7 mouse cellular contexts compared by ENCODE assay signal in genomic region chr8:120752082-120752452, GRCm38 (mm10). TPM values are rescaled to one million over a fixed set of nuclear protein-coding genes. Genes with fewer than 3 reads are reported as not detected.
DNase-seq lines count a peak whose midpoint lies in the region; ATAC-seq lines count a peak whose summit lies in the region.

No protein-coding gene starts in this region.

- WGBS in limb, embryonic 13.5 days = 5% methylated on average over 12 of the region's 12 CpGs

- H3K4me3 ChIP-seq in limb, embryonic 13.5 days = no peak overlapping the region

- H3K9me3 ChIP-seq in limb, embryonic 13.5 days = no peaks in the 10 kb centered on the region

- peak; percentile 52; the same call in 1 of the 2 replicates for ATAC-seq in limb, embryonic 13.5 days (ENCODE audit: low FRiP score, low read depth)

- peak overlapping the region; percentile 40; the same call in 1 of the 2 replicates for H3K27ac ChIP-seq in limb, embryonic 13.5 days

- H3K4me1 ChIP-seq in limb, embryonic 13.5 days = peaks cover 26% of the 10 kb centered on the region

- H3K9ac ChIP-seq in limb, embryonic 13.5 days = no peak overlapping the region; the same call in 1 of the 2 replicates

- peaks cover 29% of the 10 kb centered on the region; the same call in 1 of the 2 replicates for H3K27me3 ChIP-seq in limb, embryonic 13.5 days

- H3K4me2 ChIP-seq in limb, embryonic 13.5 days (replicated peaks) = peak overlapping the region; percentile 29

- intact Hi-C loops in heart, postnatal 10 days (cut with DNase I) = no loop called here

- H3K36me3 ChIP-seq in limb, embryonic 13.5 days = no peaks in the 10 kb centered on the region

- DNase-seq in adrenal gland, adult (ENCODE audit: inconsistent age in 2 of 2, low spot score in 1 of 2) = peak; percentile 87 to 93
- peak; percentile 43 for DNase-seq in embryo, embryonic 9.5 days (ENCODE audit: extremely low spot score)
- DNase-seq in heart, postnatal 10 days = peak; percentile 78 to 80
- peak; percentile 46 for DNase-seq in ovary, postnatal 14 days (ENCODE audit: low spot score)
- no peak for DNase-seq in B cell, adult 2 months
- no peak for DNase-seq in right cerebral cortex, postnatal 4 days

RNA-seq across cellular contexts. Expression of gene Irf8, which starts 15.9 kb away (rescaled TPM):
- total RNA-seq in heart, postnatal 10 days (2021) = 1 to 10 TPM; 6.0 to 7.7 TPM
- polyA plus RNA-seq in limb, embryonic 13.5 days (2015; fragmentation: Nextera tagmentation; extraction: Ambion mirVana) = 4.8 and 5.4 TPM in 2 replicates

Comparison
In these comparisons a context has a peak if more than half of its experiments do, and no peak if none do; other contexts are left out.
1. DNase-seq: peak in adrenal gland, adult (2 of 2), embryo, embryonic 9.5 days (single experiment), heart, postnatal 10 days (2 of 2) and ovary, postnatal 14 days (single experiment); none in B cell, adult 2 months (0 of 2) and right cerebral cortex, postnatal 4 days (single experiment).